Mouse (Mus musculus): ENCODE results near the gene Zfp771.

Gene Zfp771

DNA sequence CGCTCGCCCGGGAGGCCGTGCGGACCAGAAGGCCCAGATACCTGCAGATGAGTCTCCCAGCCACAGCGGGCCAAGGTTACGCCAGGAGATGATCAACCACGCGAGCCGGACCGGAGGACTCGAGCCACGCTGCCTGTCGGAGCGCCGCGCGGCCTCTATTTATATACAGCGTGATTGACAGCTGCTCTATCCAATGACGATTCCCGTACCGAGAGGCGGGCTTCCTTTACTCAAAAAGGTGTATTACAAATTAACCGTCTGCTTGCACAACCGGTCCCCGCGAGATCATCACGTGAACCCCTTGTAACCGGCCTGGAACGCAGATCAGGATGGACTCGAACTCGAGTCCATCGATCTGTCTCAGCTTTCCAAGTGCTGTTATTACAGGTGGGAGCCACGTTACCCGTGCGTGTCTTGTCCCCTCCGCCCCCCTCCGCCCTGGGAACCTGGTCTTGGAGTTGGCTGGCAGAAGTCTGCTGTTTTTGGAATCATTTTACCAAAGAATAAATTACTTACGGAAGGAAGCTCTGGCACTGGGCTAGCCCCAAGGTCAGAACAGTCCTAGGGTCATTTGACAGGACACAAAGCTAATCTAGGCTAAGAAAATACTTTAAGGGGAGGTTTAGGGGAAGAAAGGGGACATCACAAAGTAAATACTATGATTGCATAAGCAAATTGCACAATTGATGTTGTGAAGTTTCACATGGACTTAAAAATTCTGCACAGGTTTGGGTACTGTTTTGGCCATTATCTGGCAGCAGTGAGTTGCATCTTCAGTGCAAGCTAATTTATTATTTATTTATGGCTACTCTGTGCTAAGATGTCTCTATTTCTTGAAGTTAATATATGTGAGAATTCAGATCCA lies 30.1 kb downstream of the Zfp771 start, which contains the start of gene Sephs2:
TSS of gene Sephs2 (minus strand) at position 131 of the 865 bp plus-strand sequence.
- in situ Hi-C loops (cut with MboI; ENCODE audit: low pct_unique_long_range_greater_than_20kb in 1 of 2, low sequenced_read_pairs in 2 of 2, unreplicated experiment in 1 of 2) = no loop called here

DNA sequence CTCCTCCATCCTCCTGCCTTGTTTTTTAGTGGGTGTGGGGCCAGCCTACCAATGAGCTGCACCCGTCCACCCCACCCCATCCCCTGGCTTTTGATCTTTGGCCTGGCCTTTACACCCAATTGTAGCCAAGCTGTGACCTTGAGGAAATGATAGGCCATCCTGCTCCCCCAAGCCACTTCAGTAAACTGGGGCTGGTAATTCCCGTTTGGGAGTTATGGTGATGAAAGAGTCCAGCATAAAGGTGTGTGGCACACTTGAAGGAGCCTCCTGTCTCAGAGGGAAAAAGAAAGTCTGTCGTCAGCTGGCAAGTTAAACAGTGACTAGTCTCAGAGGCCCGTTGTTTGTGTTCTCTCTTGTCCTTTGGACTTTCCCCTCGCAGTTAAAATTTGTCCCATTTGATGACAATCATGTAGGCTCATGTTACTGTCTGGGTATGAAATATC lies 32.5 kb downstream of the Zfp771 start:
- in situ Hi-C loops (cut with MboI; ENCODE audit: low pct_unique_long_range_greater_than_20kb in 1 of 2, low sequenced_read_pairs in 2 of 2, unreplicated experiment in 1 of 2) = no loop called here

- in situ Hi-C loops (cut with MboI; ENCODE audit: low pct_unique_long_range_greater_than_20kb in 1 of 2, low sequenced_read_pairs in 2 of 2, unreplicated experiment in 1 of 2) = no loop called here
Measured at GRCm38 (mm10) chr7:127278311-127278710, 34.2 kb downstream of the Zfp771 start.

DNA sequence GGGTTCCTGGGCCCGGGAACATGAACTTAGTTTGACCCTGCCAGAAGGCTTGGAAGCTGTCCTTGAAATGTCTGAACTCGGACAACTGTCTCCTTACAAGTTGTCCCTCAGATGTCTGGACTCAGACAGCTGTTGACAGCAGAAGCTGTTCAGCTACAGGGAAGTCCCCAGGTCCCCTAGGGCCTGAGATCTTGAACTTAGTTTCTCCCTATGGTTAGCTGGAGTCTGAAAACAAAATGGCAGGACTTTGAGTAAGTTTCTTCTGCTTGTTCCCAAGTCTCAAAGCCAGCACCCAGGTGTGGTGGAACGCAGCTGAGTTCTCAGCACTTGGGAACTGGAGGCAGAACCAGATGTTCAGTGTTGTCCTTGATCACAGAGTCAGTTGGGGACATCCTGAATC lies 36.0 kb downstream of the Zfp771 start:
- in situ Hi-C loops (cut with MboI; ENCODE audit: low pct_unique_long_range_greater_than_20kb in 1 of 2, low sequenced_read_pairs in 2 of 2, unreplicated experiment in 1 of 2) = no loop called here

GRCm38 (mm10) chr7:127281114-127281513 lies 37.0 kb downstream of the Zfp771 start:
- in situ Hi-C loops (cut with MboI; ENCODE audit: low pct_unique_long_range_greater_than_20kb in 1 of 2, low sequenced_read_pairs in 2 of 2, unreplicated experiment in 1 of 2) = no loop called here

DNA sequence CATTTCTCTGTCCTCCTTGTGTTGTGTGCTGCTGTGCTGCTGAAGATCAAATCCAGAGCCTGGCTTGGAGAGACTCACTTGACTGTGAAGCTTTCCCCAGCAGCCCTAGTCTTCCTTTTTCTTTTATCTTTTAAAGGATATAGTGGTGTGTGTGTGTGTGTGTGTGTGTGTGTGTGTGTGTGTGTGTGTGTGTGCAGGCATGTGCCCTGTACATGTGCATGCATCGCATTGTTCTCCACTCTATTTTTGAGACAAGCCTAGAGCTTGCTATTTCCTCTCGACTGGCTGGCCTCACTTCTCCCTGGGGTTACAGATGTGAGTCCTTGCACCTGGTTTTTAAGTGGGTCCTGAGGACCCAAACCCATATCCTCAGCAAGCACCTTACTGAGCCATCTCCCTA lies 38.1 kb downstream of the Zfp771 start:
- in situ Hi-C loops (cut with MboI; ENCODE audit: low pct_unique_long_range_greater_than_20kb in 1 of 2, low sequenced_read_pairs in 2 of 2, unreplicated experiment in 1 of 2) = no loop called here

- in situ Hi-C loops (cut with MboI; ENCODE audit: low pct_unique_long_range_greater_than_20kb in 1 of 2, low sequenced_read_pairs in 2 of 2, unreplicated experiment in 1 of 2) = no loop called here
Measured at GRCm38 (mm10) chr7:127285154-127285553, 41.1 kb downstream of the Zfp771 start.

GRCm38 (mm10) chr7:127287940-127288339 lies 43.9 kb downstream of the Zfp771 start:
- in situ Hi-C loops (cut with MboI; ENCODE audit: low pct_unique_long_range_greater_than_20kb in 1 of 2, low sequenced_read_pairs in 2 of 2, unreplicated experiment in 1 of 2) = no loop called here

DNA sequence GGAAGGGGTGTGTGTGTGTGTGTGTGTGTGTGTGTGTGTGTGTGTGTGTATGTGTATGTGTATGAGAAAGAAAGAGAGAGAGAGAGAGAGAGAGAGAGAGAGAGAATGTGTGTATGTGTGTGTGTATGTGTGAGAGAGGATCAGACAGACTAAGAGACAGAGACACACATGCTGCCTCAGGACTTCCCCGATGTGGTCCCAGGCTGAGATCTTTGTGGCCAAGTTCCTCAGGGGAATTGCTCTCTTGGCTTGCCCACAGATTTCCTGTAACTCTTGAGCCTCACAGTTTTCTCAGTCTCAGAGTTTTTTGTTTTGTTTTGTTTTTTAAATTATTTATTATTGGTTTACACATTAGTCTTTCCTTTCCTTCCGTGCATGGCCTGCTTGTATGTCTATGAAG lies 45.2 kb downstream of the Zfp771 start:
- in situ Hi-C loops (cut with MboI; ENCODE audit: low pct_unique_long_range_greater_than_20kb in 1 of 2, low sequenced_read_pairs in 2 of 2, unreplicated experiment in 1 of 2) = no loop called here

DNA sequence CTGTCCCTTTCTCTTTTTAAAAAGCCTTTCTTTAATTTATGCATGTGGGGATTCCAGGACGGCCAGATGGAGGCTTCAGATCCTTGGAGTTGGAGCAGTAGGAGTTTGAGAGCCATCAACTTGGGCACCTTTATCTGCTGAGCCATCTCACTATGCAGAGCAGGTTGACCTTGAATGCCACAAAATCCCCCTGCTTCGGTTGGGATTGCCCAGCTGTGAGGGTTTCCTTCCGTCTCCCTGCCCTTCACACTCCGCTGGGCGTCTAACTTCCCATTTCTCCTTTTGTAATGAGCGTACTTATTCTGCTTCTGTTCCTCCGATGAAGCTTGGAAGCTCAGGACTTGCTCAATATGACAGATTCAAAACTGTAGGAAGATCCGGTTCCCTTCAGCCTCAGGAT lies 46.1 kb downstream of the Zfp771 start:
- in situ Hi-C loops (cut with MboI; ENCODE audit: low pct_unique_long_range_greater_than_20kb in 1 of 2, low sequenced_read_pairs in 2 of 2, unreplicated experiment in 1 of 2) = no loop called here

DNA sequence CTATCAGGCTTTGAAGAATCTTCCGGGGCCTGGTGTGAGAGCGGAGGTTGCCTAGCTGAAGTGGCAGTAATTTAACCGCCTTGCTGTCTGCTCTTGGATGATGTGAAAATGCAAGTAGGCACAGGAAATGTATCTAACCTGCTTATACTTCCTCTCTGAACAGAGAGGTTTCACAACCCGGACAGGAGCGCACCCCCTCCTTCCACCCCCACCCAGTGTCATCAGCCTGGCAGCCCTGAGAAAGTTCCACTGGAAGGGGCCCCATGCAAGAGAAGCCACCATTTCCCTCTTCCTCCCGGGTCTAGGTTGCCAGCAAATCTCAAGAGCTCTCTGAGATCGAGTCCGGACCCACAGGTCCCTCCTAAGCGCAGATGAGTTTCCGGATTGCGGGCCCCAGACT lies 52.0 kb downstream of the Zfp771 start, which contains the start of gene Itgal:
TSS of gene Itgal (plus strand) at position 163 of the 400 bp plus-strand sequence.
- in situ Hi-C loops (cut with MboI; ENCODE audit: low pct_unique_long_range_greater_than_20kb in 1 of 2, low sequenced_read_pairs in 2 of 2, unreplicated experiment in 1 of 2) = no loop called here

- in situ Hi-C loops (cut with MboI; ENCODE audit: low pct_unique_long_range_greater_than_20kb in 1 of 2, low sequenced_read_pairs in 2 of 2, unreplicated experiment in 1 of 2) = no loop called here
Measured at GRCm38 (mm10) chr7:127296786-127297555, 52.9 kb downstream of the Zfp771 start.

- in situ Hi-C loops (cut with MboI; ENCODE audit: low pct_unique_long_range_greater_than_20kb in 1 of 2, low sequenced_read_pairs in 2 of 2, unreplicated experiment in 1 of 2) = no loop called here
Measured at GRCm38 (mm10) chr7:127297586-127298193, 53.6 kb downstream of the Zfp771 start.

Measured in mouse embryonic stem cell (cell line).